Comparison of ENCODE assay signal across 8 mouse cellular contexts in genomic region chr14:79106655-79107515, GRCm38 (mm10).
DNase-seq lines count a peak whose midpoint lies in the region; ATAC-seq and TF ChIP-seq lines count a peak whose summit lies in the region.

No protein-coding gene starts in this region.

- H3K4me1 ChIP-seq in forebrain, embryonic 16.5 days (replicated peaks; ENCODE audit: control insufficient read depth, insufficient read depth, low read length): peaks cover 3% of the 10 kb centered on the region; the same call in 1 of the 2 replicates
- H3K4me1 ChIP-seq in lung, embryonic 14.5 days (ENCODE audit: insufficient read depth): no peaks in the 10 kb centered on the region

- peak overlapping the region; percentile 39 for H3K4me2 ChIP-seq in forebrain, embryonic 16.5 days (ENCODE audit: low read length)
- H3K4me2 ChIP-seq in lung, embryonic 14.5 days: no peak overlapping the region

- no peak overlapping the region for H3K9ac ChIP-seq in forebrain, embryonic 16.5 days (replicated peaks; ENCODE audit: low read depth, low read length)
- no peak overlapping the region for H3K9ac ChIP-seq in lung, embryonic 14.5 days

- no peaks in the 10 kb centered on the region for H3K36me3 ChIP-seq in forebrain, embryonic 16.5 days (ENCODE audit: control insufficient read depth, insufficient read depth)
- H3K36me3 ChIP-seq in lung, embryonic 14.5 days (ENCODE audit: insufficient read depth): no peaks in the 10 kb centered on the region

- H3K27ac ChIP-seq in forebrain, embryonic 16.5 days (ENCODE audit: low read length): no peak overlapping the region
- no peak overlapping the region for H3K27ac ChIP-seq in lung, embryonic 14.5 days (ENCODE audit: low read depth)

- ATAC-seq in forebrain, embryonic 16.5 days: peak; percentile 86
- ATAC-seq in lung, embryonic 14.5 days (ENCODE audit: insufficient read depth): peak; percentile 63

- TF ChIP-seq CTCF in lung, embryonic 14.5 days (IDR thresholded peaks at IDR 0.05; ENCODE audit: low read depth): peak; percentile 88

- DNase-seq in MEL-GATA-1-ER (ENCODE audit: extremely low read depth, low read depth): peak; percentile 43
- DNase-seq in cerebellum, adult 18-20 months: peak; percentile 83 to 90
- peak; percentile 80 for DNase-seq in heart, postnatal 4 days
- DNase-seq in layer of hippocampus, adult 18-20 months (ENCODE audit: low spot score in 2 of 2): peak; percentile 72 to 92
- DNase-seq in lung, embryonic 14.5 days: peak; percentile 90
- peak; percentile 46 for DNase-seq in ovary, postnatal 10 days (ENCODE audit: low spot score)
- DNase-seq in thymus, postnatal 14 days: peak; percentile 68

- no peaks in the 10 kb centered on the region for H3K27me3 ChIP-seq in forebrain, embryonic 16.5 days (replicated peaks; ENCODE audit: control insufficient read depth, insufficient read depth, low read length)
- H3K27me3 ChIP-seq in lung, embryonic 14.5 days (ENCODE audit: insufficient read depth, low read length): no peaks in the 10 kb centered on the region

- 29% methylated on average over 14 of the region's 14 CpGs for whole genome bisulfite sequencing in forebrain, embryonic 16.5 days
- 32% methylated on average over 14 of the region's 14 CpGs for WGBS in lung, embryonic 14.5 days

- no peaks in the 10 kb centered on the region for H3K9me3 ChIP-seq in forebrain, embryonic 16.5 days (ENCODE audit: control insufficient read depth, low read length)
- no peaks in the 10 kb centered on the region for H3K9me3 ChIP-seq in lung, embryonic 14.5 days (ENCODE audit: low read depth, low read length)

- peak overlapping the region; percentile 18; the same call in 1 of the 2 replicates for H3K4me3 ChIP-seq in forebrain, embryonic 16.5 days (replicated peaks; ENCODE audit: low read length)
- H3K4me3 ChIP-seq in lung, embryonic 14.5 days (ENCODE audit: low read depth, low read length): no peak overlapping the region
